Mouse (Mus musculus) forebrain, embryonic 10.5 days (tissue): ENCODE measurements around the gene Glyat. TPM values are rescaled to one million over a fixed set of nuclear protein-coding genes. Genes with fewer than 3 reads are reported as not detected.

Experiments
- DNase-seq: peaks from one replicate; pipeline ENCODE4 v3.0.0-alpha.2; 2017; ENCODE audit warnings: low spot score; ENCODE audit errors: extremely low spot score
- H3K27ac ChIP-seq: fragments of 300-500 bp; sonication (generic); 2 replicates; pipeline ENCODE4 v1.5.1; 2016; ENCODE audit warnings: mild to moderate bottlenecking
- H3K27me3 ChIP-seq: fragments of 300-500 bp; sonication (generic); 2 replicates; pipeline ENCODE4 v1.6.1; 2016; ENCODE audit warnings: mild to moderate bottlenecking; ENCODE audit not compliant: poor library complexity, severe bottlenecking
- H3K36me3 ChIP-seq: fragments of 300-500 bp; sonication (generic); replicated peaks from 2 replicates; pipeline ENCODE4 v1.6.1; 2016; ENCODE audit warnings: mild to moderate bottlenecking, moderate library complexity
- H3K4me1 ChIP-seq: fragments of 300-500 bp; sonication (generic); 2 replicates; pipeline ENCODE4 v1.6.1; 2016
- H3K4me3 ChIP-seq: fragments of 300-500 bp; sonication (generic); 2 replicates; pipeline ENCODE4 v1.5.1; 2016; ENCODE audit warnings: mild to moderate bottlenecking, moderate library complexity
- H3K9me3 ChIP-seq: fragments of 300-500 bp; sonication (generic); 2 replicates; pipeline ENCODE4 v1.6.1; 2016; ENCODE audit warnings: mild to moderate bottlenecking, moderate library complexity
- WGBS: fragments of 180-500 bp; shearing (Covaris S2); methylation state at CpG from one replicate; pipeline ENCODE4 v1.1.7; 2016; 5-methylcytosine and 5-hydroxymethylcytosine counted together
- polyA plus RNA-seq: library from polyadenylated mRNA; unstranded; fragments of >200 nt; fragmentation: Nextera tagmentation; extraction: Ambion mirVana; gene quantifications from 2 replicates; pipeline ENCODE4 v1.2.1, GENCODE M21; 2016

Glyat gene
- polyA plus RNA-seq: not detected in 2 replicates

DNA sequence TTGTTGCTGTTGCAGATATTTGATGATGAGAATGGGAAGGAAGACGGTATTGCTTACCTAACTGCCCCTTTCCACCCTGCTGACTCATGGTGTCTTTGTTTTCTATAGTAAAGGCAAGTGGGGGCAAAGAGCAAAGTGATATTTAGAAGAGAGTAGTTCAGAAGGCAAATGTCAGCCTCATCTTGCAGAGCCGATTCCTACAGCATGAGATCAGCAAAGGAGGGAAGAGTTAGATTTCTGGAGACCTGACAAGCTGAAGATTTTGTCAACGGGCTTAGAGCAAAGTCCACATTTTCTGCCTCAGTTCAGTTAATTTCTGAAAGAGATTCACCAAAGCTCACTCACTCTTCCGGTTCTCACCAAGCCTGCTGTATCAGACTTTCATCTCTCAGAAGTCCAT, at the start of gene Glyat:
Gene Glyat (plus strand): TSS at position 133 of the 400 bp plus-strand sequence.
- no peak for DNase-seq
- H3K36me3 ChIP-seq: no peaks in the 10 kb centered on the region
- H3K4me1 ChIP-seq: no peaks in the 10 kb centered on the region
- 84% methylated on average over 4 of the region's 4 CpGs for WGBS
- H3K4me3 ChIP-seq: no peak within 1 kb of the TSS
- H3K27me3 ChIP-seq: no peaks in the 10 kb centered on the region
- no peaks in the 10 kb centered on the region for H3K9me3 ChIP-seq
- H3K27ac ChIP-seq: no peak within 1 kb of the TSS

DNA sequence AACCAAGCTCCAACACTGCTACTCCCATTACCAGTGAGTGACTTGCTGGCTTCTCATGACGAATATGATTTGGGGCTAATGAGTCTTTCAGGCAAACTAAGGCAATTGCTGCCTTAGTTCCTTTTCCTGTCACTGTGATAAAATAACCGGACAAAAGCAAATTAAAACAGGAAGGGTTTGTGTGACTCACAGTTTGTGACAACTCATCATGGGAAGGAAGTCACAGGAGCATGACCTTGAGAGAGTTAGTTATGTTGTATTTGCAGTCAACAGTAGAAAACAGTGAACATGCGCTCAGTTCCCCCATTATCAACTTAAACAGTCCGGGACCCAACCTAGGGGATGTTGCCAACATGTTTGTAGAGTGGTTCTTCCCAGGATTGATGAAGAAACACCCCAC, 47.8 kb upstream of the Glyat start:
- no peaks in the 10 kb centered on the region for H3K4me1 ChIP-seq
- no peak overlapping the region for H3K4me3 ChIP-seq
- 90% methylated on average over 4 of the region's 4 CpGs for WGBS
- H3K9me3 ChIP-seq: no peaks in the 10 kb centered on the region
- no peaks in the 10 kb centered on the region for H3K27me3 ChIP-seq
- DNase-seq: no peak
- H3K27ac ChIP-seq: no peak overlapping the region
- H3K36me3 ChIP-seq: peaks cover 16% of the 10 kb centered on the region

DNA sequence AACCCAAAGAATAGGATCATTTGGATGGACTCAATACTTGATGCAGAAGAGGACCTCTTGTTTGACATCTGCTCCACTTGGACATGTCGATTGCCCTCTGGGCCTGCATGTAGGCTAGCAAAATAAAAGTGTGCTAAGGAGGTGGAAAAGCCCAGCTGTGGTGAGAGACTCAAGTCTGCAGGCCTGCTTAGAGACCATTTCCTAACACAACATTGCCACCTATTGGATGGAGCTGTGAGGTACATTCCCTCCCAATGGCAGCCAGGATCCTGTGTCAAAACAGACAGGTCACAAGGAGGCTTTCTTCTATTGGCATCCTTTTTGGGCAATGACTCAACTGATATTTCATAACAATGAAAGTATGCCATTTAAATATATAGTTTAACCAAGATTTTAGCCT, 41.2 kb upstream of the Glyat start:
- Histone ChIP-seq H3K4me1 (peaks cover 7% of the 10 kb centered on the region; the same call in 1 of the 2 replicates), H3K27me3 (peaks cover 7% of the 10 kb centered on the region), H3K27ac (no peak overlapping the region), H3K9me3 (no peaks in the 10 kb centered on the region), H3K4me3 (no peak overlapping the region), H3K36me3 (peaks cover 8% of the 10 kb centered on the region)
- peak; percentile 49 for DNase-seq
- 27% methylated on average over 1 of the region's 1 CpGs for WGBS

- no peak for DNase-seq
- H3K4me1 ChIP-seq: peaks cover 7% of the 10 kb centered on the region; the same call in 1 of the 2 replicates
- peak overlapping the region; percentile 63; the same call in 1 of the 2 replicates for H3K4me3 ChIP-seq
- peaks cover 18% of the 10 kb centered on the region for H3K27me3 ChIP-seq
- 67% methylated on average over 2 of the region's 2 CpGs for WGBS
- H3K27ac ChIP-seq: no peak overlapping the region
- no peaks in the 10 kb centered on the region for H3K36me3 ChIP-seq
- H3K9me3 ChIP-seq: no peaks in the 10 kb centered on the region
Observed at GRCm38 (mm10) chr19:12595135-12595529, 38.0 kb upstream of the Glyat start.

- H3K27ac ChIP-seq: peak overlapping the region; percentile 69
- H3K4me1 ChIP-seq: peaks cover 7% of the 10 kb centered on the region; the same call in 1 of the 2 replicates
- H3K4me3 ChIP-seq: peak overlapping the region; percentile 63
- peaks cover 18% of the 10 kb centered on the region for H3K27me3 ChIP-seq
- WGBS: under 1% methylated on average over 49 of the region's 49 CpGs
- no peaks in the 10 kb centered on the region for H3K36me3 ChIP-seq
- H3K9me3 ChIP-seq: no peaks in the 10 kb centered on the region
- peak; percentile 59 for DNase-seq
Observed at GRCm38 (mm10) chr19:12595530-12596289, 37.4 kb upstream of the Glyat start.

- 17% methylated on average over 23 of the region's 23 CpGs for whole genome bisulfite sequencing
- Histone ChIP-seq H3K9me3 (no peaks in the 10 kb centered on the region), H3K4me3 (peak overlapping the region; percentile 63), H3K36me3 (no peaks in the 10 kb centered on the region), H3K4me1 (peaks cover 7% of the 10 kb centered on the region; the same call in 1 of the 2 replicates), H3K27ac (peak overlapping the region; percentile 69), H3K27me3 (peaks cover 18% of the 10 kb centered on the region)
- peak; percentile 26 for DNase-seq
Observed at GRCm38 (mm10) chr19:12596290-12597072, 36.6 kb upstream of the Glyat start.

DNA sequence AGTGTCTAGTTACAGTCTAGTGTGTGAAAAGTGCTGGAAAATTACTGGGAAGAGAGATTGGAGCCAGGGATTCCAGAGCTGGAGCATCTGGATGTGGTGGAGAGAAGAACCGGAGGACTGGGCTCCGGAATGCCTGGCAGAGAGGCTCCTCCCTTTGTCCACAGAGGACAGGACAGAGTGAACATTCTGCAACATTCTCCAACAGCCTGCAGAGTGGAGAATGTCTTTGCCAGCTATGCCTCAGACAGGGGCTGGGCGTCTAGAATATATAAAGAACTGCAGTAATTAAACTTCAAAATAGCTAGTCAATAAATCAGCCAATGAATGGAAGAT, 36.1 kb upstream of the Glyat start:
- H3K4me3 ChIP-seq: no peak overlapping the region
- no peak overlapping the region for H3K27ac ChIP-seq
- no peaks in the 10 kb centered on the region for H3K9me3 ChIP-seq
- H3K4me1 ChIP-seq: peaks cover 7% of the 10 kb centered on the region; the same call in 1 of the 2 replicates
- no peaks in the 10 kb centered on the region for H3K36me3 ChIP-seq
- WGBS: 76% methylated on average over 3 of the region's 3 CpGs
- DNase-seq: no peak
- peaks cover 18% of the 10 kb centered on the region for H3K27me3 ChIP-seq

DNA sequence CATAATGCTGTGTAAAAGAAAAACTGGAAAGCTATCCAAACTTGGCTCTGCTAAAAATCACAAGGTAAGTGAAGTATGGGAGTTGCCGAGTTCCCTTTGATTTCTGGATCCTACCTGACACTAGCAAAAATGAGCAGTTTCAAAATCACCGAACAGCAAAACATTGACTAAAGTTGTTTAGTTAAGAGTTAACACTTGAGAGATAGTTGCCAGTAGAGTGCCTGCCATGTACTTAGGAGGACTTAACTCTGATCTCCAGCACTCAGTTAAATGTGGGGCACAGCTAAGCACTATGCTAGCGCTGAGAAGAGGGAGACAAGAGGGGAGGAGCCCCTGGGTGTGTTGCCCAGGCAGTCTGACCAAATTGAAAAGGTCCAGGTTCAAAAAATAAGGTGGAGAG, 34.4 kb upstream of the Glyat start:
- no peak for DNase-seq
- Histone ChIP-seq H3K9me3 (no peaks in the 10 kb centered on the region), H3K27me3 (peaks cover 18% of the 10 kb centered on the region), H3K4me3 (no peak overlapping the region), H3K27ac (no peak overlapping the region), H3K4me1 (peaks cover 7% of the 10 kb centered on the region; the same call in 1 of the 2 replicates), H3K36me3 (no peaks in the 10 kb centered on the region)
- 74% methylated on average over 3 of the region's 3 CpGs for WGBS

GRCm38 (mm10) chr19:12599674-12600073, 33.4 kb upstream of the Glyat start, which contains the start of gene Gm4952:
TSS of gene Gm4952 (plus strand) at chr19:12599974.
- DNase-seq: no peak
- peaks cover 18% of the 10 kb centered on the region for H3K27me3 ChIP-seq
- no peak within 1 kb of the TSS for H3K27ac ChIP-seq
- no peaks in the 10 kb centered on the region for H3K9me3 ChIP-seq
- H3K4me1 ChIP-seq: peaks cover 7% of the 10 kb centered on the region; the same call in 1 of the 2 replicates
- 69% methylated on average over 1 of the region's 1 CpGs for WGBS
- no peaks in the 10 kb centered on the region for H3K36me3 ChIP-seq
- H3K4me3 ChIP-seq: no peak within 1 kb of the TSS

- no peaks in the 10 kb centered on the region for H3K36me3 ChIP-seq
- peaks cover 7% of the 10 kb centered on the region; the same call in 1 of the 2 replicates for H3K4me1 ChIP-seq
- no peak overlapping the region for H3K4me3 ChIP-seq
- no peak for DNase-seq
- H3K9me3 ChIP-seq: no peaks in the 10 kb centered on the region
- 52% methylated on average over 2 of the region's 2 CpGs for WGBS
- peaks cover 18% of the 10 kb centered on the region for H3K27me3 ChIP-seq
- no peak overlapping the region for H3K27ac ChIP-seq
Observed at GRCm38 (mm10) chr19:12600684-12601480, 32.2 kb upstream of the Glyat start.

DNA sequence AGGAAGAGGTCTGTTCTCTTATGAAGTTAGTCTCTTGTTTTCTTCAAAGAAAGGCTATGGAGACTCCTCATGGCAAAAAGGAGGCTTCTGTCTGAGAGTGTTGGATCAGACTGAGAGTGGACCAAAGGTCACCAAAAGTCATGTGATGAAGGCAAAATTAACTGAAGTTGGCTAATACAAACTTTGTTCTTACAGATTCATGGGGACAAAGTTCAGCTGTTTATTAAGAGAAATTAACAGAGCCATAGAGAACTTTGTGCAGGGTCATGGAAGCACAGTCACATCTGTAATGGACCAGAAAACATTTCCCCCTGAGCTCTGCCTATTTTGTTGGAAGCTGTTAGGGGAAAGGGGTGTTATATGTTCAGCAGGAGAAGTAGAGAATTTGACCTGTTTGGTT, 24.8 kb upstream of the Glyat start:
- H3K4me3 ChIP-seq: no peak overlapping the region
- H3K36me3 ChIP-seq: no peaks in the 10 kb centered on the region
- H3K4me1 ChIP-seq: no peaks in the 10 kb centered on the region
- no peaks in the 10 kb centered on the region for H3K27me3 ChIP-seq
- DNase-seq: no peak
- no peaks in the 10 kb centered on the region for H3K9me3 ChIP-seq
- no peak overlapping the region for H3K27ac ChIP-seq

DNA sequence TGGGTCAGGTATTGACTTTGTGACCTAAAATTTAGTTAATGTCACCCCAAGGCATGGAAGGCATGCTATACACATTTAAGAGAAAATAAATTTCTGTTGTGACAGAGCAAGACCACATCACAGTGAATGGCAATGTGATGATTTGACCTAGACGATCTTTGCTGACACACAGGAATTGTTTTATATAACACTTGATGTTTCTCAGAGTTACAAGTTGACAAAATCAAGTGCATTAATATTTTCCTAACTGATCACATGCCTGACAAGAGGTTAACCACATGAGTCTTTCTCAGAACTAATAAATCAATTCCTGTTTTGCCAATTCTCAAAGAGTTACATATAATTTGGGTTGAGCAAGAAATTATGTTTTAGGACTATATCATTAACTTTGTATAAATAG, 19.5 kb upstream of the Glyat start:
- no peak overlapping the region for H3K27ac ChIP-seq
- no peak overlapping the region for H3K4me3 ChIP-seq

More for the DNA sequence above, 19.5 kb upstream of the Glyat start:
- WGBS: 84% methylated on average over 1 of the region's 1 CpGs
- H3K27me3 ChIP-seq: no peaks in the 10 kb centered on the region
- H3K36me3 ChIP-seq: no peaks in the 10 kb centered on the region
- no peak for DNase-seq
- no peaks in the 10 kb centered on the region for H3K9me3 ChIP-seq
- H3K4me1 ChIP-seq: no peaks in the 10 kb centered on the region
